In genomic region chr8:87517132-87517531, GRCm38 (mm10) we compare ENCODE assay signal across 12 mouse cellular contexts.
"Had no signal": no experiment of that assay in that cellular context is flagged by ENCODE, and none has a peak within 500 bp of the region (broad histone marks: within the 10 kb centered on the region; RNA-seq: fewer than 3 reads in every experiment).

No protein-coding gene starts in this region.

- DNase-seq: cerebellum, postnatal 10 days; cerebellum, postnatal 14 days; embryo, embryonic 11 days; forebrain, postnatal 0 days; gastrocnemius, adult 2 months; gastrocnemius, postnatal 10 days; gastrocnemius, postnatal 14 days; gastrocnemius, postnatal 25 days; gastrocnemius, postnatal 36 days; heart, adult 11 months; heart, adult 18-20 months; heart, adult 2 months had no signal
